Mouse (Mus musculus) layer of hippocampus, postnatal 36 days (tissue): ENCODE data around the gene Gripap1. TPM values are rescaled to one million over a fixed set of nuclear protein-coding genes. Genes with fewer than 3 reads are reported as not detected.
A peak's percentile ranks its signal among the peaks of the same experiment; 100 is the strongest.
"Not testable (repeated sequence)": the region's sequence is repeated elsewhere in the genome, so short reads cannot be mapped to it uniquely, and the experiment has no call there.

Experiments used
- DNase-seq, 2 experiments: peaks; one replicate each; pipeline ENCODE4 v3.0.0; 2022
- total RNA-seq, 2 experiments: library from RNA; stranded (reverse); gene quantifications; 2 replicates each; pipeline ENCODE4 v1.2.3; 2021

Gripap1 gene
- total RNA-seq, 2 experiments from 2014 or later: 92.2 to 106 TPM

- DNase-seq: no peak
Measured at GRCm38 (mm10) chrX:7779294-7779693, 10.3 kb upstream of the Gripap1 start.

DNA sequence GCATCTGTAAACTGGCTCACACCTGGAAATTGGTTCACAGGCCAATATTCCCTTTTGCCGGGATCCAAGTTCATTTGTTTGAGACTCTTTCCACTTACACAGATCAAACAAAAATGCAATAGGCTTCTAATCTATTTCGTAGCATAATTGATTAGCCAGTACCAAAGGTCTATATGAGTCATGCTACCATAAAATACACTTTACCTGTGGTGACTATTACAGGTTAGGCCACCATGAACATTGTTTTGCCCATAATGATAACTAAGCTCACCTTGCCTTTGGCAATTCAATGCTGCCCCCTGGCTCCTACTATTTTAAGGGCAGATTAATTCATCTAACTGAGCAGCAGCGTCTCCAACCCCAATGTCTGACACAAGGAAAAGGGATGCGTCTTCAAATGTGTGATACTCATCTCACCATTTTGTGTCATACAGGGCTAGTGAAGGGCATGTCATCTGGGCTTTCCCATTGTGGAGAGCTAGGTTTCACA lies 6.9 kb upstream of the Gripap1 start:
- DNase-seq: no peak

DNA sequence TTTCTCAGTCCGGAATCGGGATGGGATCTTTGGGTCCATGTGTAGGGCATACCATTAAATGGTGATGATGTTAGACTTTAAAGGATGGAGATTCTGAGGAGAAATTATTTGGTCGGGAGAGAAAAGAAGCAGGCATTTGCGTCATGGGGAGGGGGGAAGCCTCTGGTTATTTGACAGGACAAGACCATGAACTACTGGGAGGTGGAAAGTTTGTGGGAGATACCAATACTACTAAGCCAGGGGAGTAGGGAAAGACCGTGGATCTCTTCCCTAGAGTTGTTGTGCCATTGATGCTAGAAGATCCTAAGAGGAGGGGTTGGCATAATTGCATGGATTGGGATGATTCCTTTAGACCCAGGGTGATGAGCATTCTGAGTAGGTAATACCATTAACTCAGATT lies 744 bp downstream of the Gripap1 start:
- DNase-seq: no peak

- DNase-seq: no peak
Measured at GRCm38 (mm10) chrX:7793361-7793760, 3.8 kb downstream of the Gripap1 start.

GRCm38 (mm10) chrX:7795016-7795415 lies 5.5 kb downstream of the Gripap1 start:
- DNase-seq: no peak

DNA sequence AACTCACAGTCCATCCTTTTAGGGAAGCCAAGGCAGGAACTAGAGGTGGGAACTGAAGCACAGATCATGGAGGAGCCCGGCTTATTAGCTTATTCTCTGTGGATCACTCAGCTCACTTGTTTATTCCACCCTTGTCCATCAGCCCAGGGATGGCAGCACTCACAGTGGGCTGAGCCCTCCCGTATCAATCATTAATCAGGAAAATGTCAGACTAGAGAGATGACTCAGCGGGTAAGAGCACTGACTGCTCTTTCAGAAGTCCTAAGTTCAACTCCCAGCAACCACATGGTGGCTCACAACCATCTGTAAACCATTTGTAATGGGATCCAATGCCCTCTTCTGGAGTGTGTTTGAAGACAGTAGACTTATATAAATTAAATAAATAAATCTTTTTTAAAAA lies 7.8 kb downstream of the Gripap1 start:
- DNase-seq: no peak

GRCm38 (mm10) chrX:7802157-7802556 lies 12.6 kb downstream of the Gripap1 start:
- not testable (repeated sequence) for DNase-seq

- not testable (repeated sequence) for DNase-seq
Measured at GRCm38 (mm10) chrX:7815016-7815415, 25.5 kb downstream of the Gripap1 start.

- DNase-seq: peak; percentile 38 to 48
Measured at GRCm38 (mm10) chrX:7821865-7822779, 32.6 kb downstream of the Gripap1 start, which contains the start of gene Kcnd1. Gene Kcnd1, plus strand, starts transcription at chrX:7822289.

DNA sequence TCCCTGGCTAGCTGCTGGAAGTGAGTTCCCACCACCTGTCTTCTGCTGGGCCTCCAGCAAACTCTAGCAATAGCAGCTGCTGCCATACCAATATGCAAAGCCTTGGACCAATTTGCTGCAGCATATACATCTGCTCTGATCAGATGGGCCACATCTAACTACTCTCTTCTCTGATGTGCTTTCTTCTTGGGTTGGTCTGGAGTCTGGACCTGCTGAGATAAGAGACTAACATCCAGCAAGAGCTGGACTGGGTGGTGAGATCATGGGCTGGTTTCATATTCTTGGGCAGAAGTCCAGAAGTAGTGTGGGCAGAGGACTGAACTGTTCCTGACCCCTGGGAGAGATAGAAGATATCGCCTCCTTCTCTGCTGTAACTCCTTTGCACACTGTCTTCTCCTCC lies 47.6 kb downstream of the Gripap1 start:
- no peak for DNase-seq

- no peak for DNase-seq
Measured at GRCm38 (mm10) chrX:7840842-7841162, 51.2 kb downstream of the Gripap1 start.

DNA sequence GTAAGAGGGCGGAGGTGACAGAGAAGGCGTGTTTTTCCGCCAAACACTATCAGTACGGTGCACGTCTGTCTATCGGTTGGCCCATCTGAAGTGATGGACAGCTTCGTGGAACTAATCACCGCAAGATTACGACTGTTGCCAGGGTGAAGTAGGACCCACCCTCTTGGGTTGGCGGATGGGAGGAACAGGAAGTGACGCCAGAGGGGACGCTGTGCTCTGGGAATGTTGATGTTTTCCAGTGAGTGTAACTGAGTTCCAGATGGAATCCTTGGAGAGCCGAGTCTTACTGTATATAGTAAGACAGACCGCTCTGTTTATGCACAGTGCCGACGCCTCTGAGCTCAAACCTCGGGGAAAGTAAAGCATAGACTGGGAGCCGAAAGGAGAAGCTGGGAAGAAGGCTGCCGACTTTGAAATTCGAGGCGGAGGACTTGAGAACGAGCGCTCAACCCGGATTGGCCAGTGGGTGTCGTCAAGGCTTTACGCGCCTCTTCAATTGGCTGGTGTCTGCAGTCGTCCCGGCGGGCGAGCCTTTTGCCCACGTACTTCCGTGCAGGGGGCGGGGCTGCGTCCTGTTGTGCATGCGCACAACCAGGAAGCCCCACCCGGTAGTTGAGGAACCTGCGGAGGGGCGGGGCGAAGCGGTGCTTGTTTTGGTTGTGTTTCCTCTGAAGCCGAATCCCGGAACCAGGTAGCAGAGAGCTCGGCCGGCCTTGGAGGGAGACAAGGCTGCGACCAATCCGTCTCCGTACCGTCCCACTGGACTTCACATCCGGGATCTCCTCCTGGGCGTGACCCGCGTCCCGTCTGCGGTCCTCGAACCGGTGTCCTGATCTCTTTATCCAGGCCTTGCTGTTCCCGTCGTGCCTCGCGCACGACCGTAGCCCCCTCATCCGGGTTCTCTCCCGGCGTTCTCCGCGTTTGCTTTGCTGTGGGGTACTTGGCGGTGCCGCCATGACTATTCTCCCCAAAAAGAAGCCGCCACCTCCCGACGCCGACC lies 51.9 kb downstream of the Gripap1 start, which contains the start of gene Otud5:
Gene Otud5 (plus strand): TSS at position 202 of the 1,000 bp plus-strand sequence.
- peak; percentile 90 to 93 for DNase-seq

DNA sequence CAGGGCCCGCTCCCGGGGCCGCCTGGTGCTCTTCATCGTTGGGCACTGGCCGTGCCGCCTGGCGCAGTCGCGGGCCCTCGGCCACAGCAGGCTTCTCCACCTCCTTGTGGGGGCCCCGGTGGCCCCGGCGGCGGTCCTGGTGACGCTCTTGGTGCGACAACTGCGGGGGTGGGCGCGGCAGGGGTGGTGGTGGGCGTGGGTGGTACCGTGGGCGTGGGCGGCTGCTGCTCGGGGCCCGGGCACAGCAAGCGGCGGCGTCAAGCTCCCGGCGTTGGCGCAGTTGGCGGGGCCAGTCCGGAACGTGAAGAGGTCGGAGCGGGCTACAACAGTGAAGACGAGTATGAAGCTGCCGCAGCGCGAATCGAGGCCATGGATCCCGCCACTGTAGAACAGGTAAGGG lies 52.8 kb downstream of the Gripap1 start:
- peak in 1 of 2 experiments; percentile 6 for DNase-seq

DNA sequence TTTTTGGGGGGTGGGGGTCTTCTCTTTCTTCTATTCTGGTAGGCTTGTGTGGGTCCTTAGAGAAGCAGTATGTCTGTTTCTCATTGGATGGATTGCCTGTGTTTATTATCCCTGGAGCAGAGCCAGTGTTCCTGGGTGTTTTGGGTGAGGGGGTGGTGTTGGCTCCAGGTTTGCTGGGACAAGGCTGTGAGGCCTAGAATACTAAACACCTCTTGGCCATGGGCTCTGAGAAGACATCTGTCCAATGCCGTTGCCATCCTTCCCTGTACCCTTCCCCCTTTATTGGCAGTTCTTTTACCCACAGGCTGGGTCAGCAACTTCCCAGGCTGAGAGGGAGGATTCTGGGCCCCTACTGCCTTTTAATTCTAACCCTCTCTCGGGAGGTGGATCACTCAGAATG lies 58.3 kb downstream of the Gripap1 start:
- DNase-seq: peak; percentile 5 to 6

DNA sequence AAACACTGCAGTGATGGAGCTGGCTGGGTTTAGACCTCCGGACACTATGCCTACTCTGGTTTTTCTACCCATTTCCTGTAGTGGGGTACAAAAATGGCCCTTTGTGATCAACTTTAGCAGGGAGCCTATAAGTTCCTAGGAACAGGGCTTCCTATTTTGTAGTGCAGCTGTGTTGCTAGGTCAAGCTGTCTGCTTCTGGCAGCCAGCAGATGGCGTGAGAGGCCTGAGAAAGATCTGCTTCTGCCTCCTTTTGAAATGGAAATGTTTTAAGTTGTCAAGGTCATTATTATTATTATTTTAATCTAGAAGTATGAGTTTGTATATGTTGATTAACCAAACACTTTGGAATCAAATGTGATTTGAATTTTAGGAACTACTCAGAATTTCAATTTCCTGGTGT lies 65.0 kb downstream of the Gripap1 start:
- no peak for DNase-seq

GRCm38 (mm10) chrX:7859191-7859753 lies 69.7 kb downstream of the Gripap1 start:
- DNase-seq: no peak

DNA sequence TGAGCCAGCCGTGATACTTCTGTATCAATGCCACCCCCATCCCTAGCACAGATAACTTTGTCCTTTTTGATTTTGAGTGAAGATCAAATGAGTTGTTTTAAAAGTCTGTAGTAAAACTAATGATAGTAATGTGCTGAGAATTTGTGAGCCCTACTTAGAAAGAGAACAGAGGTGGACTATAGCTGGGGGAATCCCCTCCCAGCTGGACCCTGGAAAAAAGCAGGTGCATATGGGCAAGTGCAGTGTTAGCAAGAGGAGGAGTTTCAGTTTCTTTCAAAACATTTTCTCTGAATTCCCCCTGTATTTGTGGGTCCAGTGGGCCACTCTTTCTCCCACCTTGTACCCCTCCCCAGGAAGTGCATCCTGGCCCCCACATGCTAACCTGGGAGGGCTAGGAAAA lies 73.6 kb downstream of the Gripap1 start:
- DNase-seq: no peak

DNA sequence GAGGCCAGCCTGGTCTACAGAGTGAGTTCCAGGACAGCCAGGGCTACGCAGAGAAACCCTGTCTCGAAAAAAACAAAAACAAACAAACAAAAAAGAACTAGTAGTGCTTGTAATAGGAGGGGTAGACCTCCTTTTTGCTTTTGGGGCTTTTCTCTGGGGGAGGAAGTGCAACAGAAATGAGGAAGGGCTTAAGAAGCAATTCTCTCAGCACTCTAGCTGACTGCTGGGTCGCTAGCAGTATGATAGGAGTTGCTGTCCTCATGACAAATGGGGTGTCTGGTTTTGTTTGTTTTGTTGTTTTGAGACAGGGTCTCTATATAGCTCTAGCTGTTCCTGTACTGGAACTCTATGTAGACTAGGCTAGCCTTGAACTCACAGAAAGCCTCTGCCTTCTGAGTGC lies 75.0 kb downstream of the Gripap1 start:
- no peak for DNase-seq

DNA sequence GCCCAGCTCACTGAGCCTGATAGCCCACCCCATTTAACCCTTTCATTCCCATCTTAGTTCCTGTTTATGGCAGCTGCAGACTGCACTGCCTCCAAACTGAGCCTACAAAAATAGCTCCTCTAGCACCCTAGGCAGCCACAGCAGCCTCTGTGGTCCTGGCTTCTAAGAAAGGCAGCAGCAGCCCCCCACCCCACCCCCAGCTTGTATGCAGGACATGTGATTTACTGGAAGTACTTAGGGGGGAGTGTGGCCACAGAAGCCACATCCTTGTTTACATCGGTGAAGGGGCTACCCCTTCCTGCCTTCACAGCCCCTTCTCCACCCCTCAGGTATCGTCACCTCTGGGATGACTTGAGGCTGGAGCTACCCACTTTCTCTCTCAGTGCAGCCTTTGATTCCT lies 75.8 kb downstream of the Gripap1 start:
- no peak for DNase-seq

GRCm38 (mm10) chrX:7865786-7866185 lies 76.2 kb downstream of the Gripap1 start:
- no peak for DNase-seq

DNA sequence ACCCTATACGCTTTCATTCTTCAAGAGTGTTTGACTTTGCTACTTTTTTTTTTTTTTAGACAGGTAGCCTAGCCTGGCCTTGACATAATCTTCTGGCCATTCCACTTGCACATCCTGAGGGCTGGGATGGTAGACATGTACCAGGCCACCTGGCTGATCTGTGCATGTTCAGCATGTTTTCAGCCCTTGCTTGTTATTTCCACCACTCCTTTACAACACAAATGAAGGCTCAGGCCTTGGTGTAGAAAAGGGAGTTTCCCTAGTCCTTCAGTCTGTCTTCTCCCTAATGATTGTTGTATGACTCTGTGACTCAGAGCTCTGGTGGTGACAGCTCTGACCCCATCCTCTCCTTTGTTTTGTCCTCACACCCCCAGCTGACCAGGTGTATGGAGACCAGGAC lies 77.6 kb downstream of the Gripap1 start:
- no peak for DNase-seq

DNA sequence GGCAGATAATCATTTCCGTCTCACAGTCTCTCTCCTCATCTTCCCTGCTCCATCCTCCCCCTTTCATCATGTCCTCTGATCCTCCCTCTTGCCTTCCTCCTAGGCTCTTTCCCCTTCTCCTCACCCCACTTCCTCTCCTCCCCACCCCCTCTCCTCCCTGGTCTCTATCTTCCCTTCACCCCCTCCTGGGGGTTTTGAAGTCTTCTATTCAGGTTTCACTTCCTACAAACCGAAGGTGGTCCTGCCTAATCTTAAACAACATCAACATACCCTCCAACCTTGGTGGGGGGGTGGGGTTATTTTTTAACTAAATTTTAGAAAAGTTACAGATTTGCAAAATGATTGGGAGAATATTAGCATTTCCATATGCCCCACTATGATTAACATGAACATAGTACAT lies 78.9 kb downstream of the Gripap1 start:
- DNase-seq: no peak

GRCm38 (mm10) chrX:7869826-7870225 lies 80.3 kb downstream of the Gripap1 start:
- no peak for DNase-seq
